Mouse (Mus musculus) lung, postnatal 10 days (tissue): ENCODE data around the gene Pde1a.

Experiments used
- DNase-seq: peaks from one replicate; pipeline ENCODE4 v3.0.0; 2021

The Pde1a gene

DNA sequence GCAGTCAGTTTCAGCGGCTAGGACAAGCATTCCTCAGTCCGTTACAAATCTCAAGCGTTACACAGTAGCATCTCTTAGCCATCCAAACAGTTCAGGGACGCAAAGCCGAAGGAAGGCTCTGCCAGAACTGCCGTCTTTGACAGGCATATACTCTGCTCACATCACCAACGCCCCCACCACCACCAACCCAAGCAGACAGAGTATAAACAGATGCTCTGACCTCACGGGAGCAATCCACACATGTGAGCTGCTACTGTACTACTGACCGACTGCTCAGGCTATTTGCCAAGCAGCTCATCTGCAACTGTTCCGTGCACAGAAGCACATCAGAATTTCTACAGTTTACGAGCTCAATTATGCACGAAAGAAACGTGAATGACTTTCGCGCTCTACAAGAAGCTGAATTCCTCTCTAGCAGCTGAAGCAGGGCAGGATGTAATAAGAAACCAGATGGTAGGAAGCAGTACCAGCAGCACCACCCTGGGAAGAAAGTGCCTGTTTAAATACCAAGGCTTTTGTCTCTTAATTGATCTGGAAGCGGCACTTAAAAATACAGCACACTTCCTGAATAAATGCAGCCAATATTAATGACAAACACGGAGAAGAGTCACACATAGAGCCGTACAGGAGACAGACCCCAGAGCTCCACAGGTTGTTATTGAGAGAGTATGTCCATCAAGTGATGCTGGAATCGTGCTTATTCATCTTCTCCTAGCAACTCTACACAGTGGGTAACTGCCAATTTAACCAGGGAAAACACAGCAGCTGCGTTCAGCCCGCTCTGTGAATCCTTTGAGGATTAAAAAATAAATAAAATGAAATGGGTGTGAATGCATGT lies at the start of gene Pde1a:
Gene Pde1a (minus strand): TSS at position 598 of the 838 bp plus-strand sequence.
- DNase-seq, result peak; percentile 21

DNA sequence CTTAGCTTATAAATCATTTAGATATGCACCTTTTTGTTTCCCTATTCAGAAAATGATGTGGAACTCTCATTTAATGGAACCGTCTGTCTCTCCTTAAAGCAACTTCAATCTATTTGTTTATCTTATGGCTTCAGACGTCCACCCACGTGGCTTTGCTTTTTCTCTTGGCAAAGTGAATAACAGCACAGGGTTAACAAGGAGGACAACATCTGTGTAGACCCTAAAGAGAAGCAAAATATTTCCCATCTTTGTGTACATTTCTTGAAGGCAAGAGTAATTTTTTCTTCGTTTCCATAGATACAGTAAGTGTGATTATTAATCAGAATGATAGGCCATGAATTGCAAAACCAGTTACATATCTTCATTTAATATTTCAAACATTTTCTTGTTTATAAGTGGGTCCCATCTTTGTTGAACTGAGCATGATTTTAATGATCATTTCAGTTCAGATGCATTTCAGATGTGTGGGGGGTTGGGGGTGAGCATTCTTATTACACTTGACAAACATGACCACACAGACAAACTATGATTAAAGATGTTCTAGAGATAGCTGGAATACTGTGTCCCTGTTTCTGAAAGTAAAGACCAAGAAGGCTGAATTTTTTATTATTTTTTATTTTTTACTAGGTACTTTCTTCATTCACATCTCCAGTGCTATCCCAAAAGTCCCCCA lies 49.5 kb upstream of the Pde1a start:
- no peak for DNase-seq

GRCm38 (mm10) chr2:80178154-80178553 lies 48.9 kb upstream of the Pde1a start:
- DNase-seq, result no peak

DNA sequence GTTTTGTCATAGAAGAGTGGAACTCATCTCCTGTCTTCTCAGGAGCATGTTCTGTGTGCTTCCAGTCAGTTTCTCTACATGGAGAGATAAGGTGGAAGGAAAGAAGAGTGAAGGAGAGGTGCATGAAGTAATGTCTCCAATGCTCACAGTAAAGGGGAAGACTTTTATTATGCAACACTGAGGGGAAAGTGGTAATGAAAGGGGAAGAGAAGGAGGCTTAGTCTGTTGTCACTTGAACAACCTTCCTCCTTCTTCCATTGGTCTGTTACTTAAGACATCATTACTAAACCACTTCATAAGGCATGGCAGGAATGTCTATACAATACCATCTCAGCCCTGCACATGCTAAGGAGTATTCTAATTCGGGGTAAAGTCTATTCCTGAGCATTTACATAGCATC lies 38.8 kb upstream of the Pde1a start:
- DNase-seq, result no peak

DNA sequence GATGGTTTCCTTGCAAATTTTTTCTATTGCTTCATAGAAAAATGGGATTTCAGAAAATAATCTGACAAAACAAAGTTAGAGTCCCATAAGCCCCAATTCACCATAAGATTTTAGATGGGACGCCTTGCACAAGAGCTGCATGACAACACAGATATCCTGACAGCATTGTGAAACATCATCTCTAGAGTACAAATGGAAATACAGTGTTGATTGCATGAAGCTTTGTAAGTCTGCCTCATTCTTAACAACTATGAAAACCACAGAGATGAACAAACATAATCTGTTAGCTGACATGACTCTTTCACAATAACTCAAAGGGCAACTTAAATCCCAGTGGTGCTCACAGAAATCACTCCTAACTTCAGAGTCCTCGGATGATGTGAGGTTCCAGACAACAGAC lies 29.5 kb upstream of the Pde1a start:
- DNase-seq, result no peak

DNA sequence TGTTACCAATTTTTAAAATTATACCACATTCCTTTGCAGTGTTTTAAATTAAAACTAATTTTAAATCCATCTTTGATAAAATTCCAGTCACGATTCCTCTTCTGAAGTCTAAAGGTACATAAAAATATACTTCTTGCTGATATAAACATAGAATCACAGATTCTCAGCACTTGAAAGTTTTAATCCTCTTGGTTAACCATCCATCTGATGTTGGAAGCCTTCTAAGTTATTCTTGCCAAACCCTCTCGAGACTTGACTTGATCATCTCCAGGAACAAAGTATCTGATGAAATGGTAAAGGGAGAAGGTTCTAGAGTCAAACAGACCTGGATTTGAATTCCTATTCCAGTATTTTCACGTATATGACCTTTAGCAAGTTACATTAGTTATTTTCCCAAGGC lies 28.9 kb upstream of the Pde1a start:
- DNase-seq, result no peak

- DNase-seq, result no peak
These were observed 20.8 kb upstream of the Pde1a start for GRCm38 (mm10) chr2:80150019-80150418.

- no peak for DNase-seq
These were observed 20.1 kb upstream of the Pde1a start for GRCm38 (mm10) chr2:80149332-80149731.

DNA sequence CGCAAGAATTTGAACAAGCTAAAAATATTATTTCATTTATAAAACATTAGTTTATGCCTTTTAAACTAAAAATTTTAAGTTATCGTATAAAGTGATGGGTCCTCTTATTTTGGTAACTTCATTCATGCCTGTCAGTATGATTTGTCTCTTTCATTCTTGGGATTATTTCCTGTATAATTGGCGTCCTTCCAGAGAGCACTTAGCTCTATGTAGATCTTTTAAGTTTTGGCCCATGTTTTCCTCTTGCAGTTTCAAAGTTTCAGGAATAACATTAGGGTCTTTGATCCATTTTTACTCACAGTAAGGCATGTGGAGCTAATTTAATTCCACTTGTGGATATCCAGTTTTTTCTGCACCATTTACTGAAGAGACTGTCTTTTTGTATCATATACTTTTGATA lies 5.8 kb upstream of the Pde1a start:
- no peak for DNase-seq

GRCm38 (mm10) chr2:80132677-80133076 lies 3.4 kb upstream of the Pde1a start:
- no peak for DNase-seq

- DNase-seq, result no peak
These were observed 2.6 kb downstream of the Pde1a start for GRCm38 (mm10) chr2:80126663-80127062.

GRCm38 (mm10) chr2:80086891-80087290 lies 42.4 kb downstream of the Pde1a start:
- DNase-seq, result no peak

GRCm38 (mm10) chr2:80080090-80080821 lies 49.0 kb downstream of the Pde1a start:
- no peak for DNase-seq

DNA sequence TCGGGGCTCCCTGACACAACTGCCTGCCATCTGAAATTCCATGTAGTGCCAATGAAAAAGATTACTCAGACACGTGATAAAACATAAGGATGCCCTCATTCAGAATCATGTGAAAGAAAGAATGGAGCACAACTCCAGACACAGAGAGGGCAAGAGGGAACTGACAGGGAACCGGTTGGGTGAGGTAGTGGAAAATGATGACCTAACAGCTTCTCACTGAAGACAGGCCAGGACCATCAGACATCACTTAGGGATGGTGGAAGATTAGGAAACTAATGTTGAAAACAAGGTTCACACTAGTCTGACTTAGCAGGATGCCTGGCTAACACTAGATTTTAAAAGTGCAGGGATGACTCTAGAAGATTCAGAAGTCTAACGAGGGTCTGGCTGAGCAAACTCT lies 49.6 kb downstream of the Pde1a start:
- DNase-seq, result no peak

- no peak for DNase-seq
These were observed 52.9 kb downstream of the Pde1a start for GRCm38 (mm10) chr2:80076323-80076722.

- DNase-seq, result no peak
These were observed 54.7 kb downstream of the Pde1a start for GRCm38 (mm10) chr2:80074531-80074930.

DNA sequence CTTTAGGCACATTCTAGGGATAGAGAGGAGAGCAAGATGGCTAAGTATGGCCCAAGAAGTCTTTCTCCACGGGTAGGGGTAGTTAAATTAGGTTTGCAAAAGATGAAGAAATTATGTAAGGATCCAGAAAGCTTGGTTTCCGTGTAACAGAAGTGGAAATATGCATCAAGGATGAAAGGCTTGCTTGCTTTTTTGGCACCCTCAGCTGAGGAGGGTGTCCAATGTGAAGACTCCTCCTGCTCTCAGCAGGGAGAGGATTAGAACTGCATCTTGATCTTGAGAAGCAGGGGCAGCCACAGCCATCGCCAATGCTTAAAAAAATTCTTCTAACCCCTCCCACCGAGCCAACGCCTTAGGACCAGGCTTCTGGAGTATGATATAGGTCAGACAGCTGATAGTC lies 55.2 kb downstream of the Pde1a start:
- DNase-seq, result no peak

DNA sequence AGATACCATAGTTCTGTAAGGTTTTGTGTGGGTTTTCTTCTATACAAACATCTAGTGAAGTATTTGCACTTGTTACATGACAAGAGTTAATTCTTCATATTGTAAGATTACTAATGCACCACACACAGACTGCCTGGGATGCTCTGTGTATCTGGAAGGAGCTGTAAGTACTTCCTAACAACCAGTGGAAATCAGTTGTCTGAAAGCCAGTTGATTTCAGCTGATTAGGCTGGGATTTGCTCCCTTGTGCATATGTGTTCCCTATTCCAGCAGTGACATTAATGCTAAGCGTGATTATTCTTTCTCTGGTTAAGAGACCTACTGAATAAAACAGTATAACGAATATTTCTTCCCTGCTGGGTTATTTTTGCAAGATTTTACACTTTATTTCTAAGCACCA lies 55.8 kb downstream of the Pde1a start:
- no peak for DNase-seq

DNA sequence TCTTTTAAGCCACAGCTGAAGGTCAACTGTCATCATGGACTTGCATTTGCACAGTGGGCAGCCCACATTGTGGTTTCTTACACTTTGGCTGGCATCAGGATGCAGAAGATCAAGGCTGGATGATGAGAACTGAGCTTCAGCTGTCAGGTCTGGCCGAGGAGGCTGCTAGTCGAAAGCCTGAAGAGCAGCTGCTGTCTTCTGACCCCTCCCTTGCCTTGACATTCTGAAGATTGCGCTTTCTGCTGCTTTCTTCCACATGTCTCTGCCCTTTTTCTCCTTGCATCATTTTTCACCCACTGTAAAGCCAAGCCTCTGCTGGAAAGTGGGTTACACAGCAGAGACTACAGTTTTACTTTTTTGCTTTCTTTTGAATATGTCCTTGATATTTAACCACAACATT lies 59.5 kb downstream of the Pde1a start:
- DNase-seq, result no peak

DNA sequence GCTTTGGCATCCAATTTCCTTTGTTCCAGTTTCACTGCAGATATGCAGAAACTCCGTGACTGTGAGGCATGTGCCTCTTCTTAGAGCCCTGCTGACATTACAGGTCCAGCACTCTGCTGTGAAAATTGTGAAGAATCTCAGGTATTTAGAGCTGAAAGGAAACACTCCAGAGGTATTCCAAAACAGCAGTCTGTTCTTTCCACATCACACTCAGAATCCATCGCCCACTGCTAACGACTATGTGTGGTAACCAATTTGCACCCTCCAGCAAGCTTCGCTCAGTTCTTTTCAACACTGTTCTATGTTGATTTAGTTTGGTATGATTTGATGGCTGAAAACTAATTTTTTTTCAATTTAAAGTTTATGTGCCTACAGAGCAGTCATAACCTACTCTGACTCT lies 62.8 kb downstream of the Pde1a start:
- no peak for DNase-seq

- no peak for DNase-seq
These were observed 73.2 kb downstream of the Pde1a start for GRCm38 (mm10) chr2:80056062-80056461.

DNA sequence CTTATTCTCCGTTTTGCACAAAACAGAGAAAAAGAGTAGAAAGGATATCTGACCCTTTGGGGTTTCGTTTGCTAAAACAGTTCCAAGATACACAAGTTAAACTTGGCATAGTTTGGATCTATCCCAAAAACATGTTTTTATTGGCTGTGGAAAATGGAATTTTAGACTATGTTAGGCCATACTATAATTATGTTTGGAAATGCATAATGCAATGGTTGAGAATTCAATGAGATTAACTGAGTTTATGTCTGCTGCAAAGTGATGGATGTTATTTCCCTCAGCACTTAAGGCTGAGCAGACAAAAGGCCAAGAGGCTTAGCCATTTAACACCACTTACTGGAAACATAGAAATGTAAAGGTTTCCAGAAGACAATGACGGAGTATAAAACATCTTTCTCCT lies 75.2 kb downstream of the Pde1a start:
- no peak for DNase-seq

- DNase-seq, result no peak
These were observed 82.3 kb downstream of the Pde1a start for GRCm38 (mm10) chr2:80046751-80047513.
